Mouse (Mus musculus): ENCODE measurements around the gene Arhgef40. TPM values are rescaled to one million over a fixed set of nuclear protein-coding genes. Genes with fewer than 3 reads are reported as not detected.

The Arhgef40 gene
- polyA plus RNA-seq, 1 experiment from 2014 or later: 19.7 TPM

- Histone ChIP-seq H3K4me1 (replicated peaks) (peaks cover 87% of the 10 kb centered on the region), H3K4me2 (peak overlapping the region; percentile 88), H3K36me3 (peaks cover 5% of the 10 kb centered on the region; the same call in 1 of the 2 replicates), H3K27ac (peak overlapping the region; percentile 97), H3K4me3 (replicated peaks) (peak overlapping the region; percentile 77), H3K27me3 (no peaks in the 10 kb centered on the region), H3K9me3 (replicated peaks) (no peaks in the 10 kb centered on the region), H3K9ac (peak overlapping the region; percentile 92)
- ATAC-seq (ENCODE audit: low read depth): peak; percentile 80
- under 1% methylated on average over 73 of the region's 74 CpGs for WGBS (ENCODE audit: insufficient replicate concordance)
- DNase-seq: peak; percentile 94
These were observed 35.2 kb downstream of the Arhgef40 start for GRCm38 (mm10) chr14:52019590-52020340.

- H3K27me3 ChIP-seq: no peaks in the 10 kb centered on the region
- 15% methylated on average over 15 of the region's 15 CpGs for WGBS (ENCODE audit: insufficient replicate concordance)
- H3K4me3 ChIP-seq (replicated peaks): peak within 1 kb of the TSS; percentile 77
- peaks cover 87% of the 10 kb centered on the region for H3K4me1 ChIP-seq (replicated peaks)
- H3K4me2 ChIP-seq: peak within 1 kb of the TSS; percentile 88
- DNase-seq (peak; percentile 78), ATAC-seq (ENCODE audit: low read depth) (peak; percentile 74)
- peaks cover 5% of the 10 kb centered on the region; the same call in 1 of the 2 replicates for H3K36me3 ChIP-seq
- H3K9me3 ChIP-seq (replicated peaks): no peaks in the 10 kb centered on the region
- peak within 1 kb of the TSS; percentile 97 for H3K27ac ChIP-seq
- H3K9ac ChIP-seq: peak within 1 kb of the TSS; percentile 92
These were observed 36.1 kb downstream of the Arhgef40 start, which contains the start of gene Zfp219 for GRCm38 (mm10) chr14:52020486-52021137. Gene Zfp219, minus strand, starts transcription at chr14:52020733.

- Histone ChIP-seq H3K27ac (peak overlapping the region; percentile 97), H3K4me1 (replicated peaks) (peaks cover 83% of the 10 kb centered on the region), H3K4me2 (peak overlapping the region; percentile 88), H3K9me3 (replicated peaks) (no peaks in the 10 kb centered on the region), H3K4me3 (replicated peaks) (peak overlapping the region; percentile 77), H3K9ac (peak overlapping the region; percentile 92), H3K36me3 (peaks cover 5% of the 10 kb centered on the region; the same call in 1 of the 2 replicates), H3K27me3 (no peaks in the 10 kb centered on the region)
- ATAC-seq (ENCODE audit: low read depth): no peak
- no peak for DNase-seq
- WGBS (ENCODE audit: insufficient replicate concordance): 67% methylated on average over 4 of the region's 4 CpGs
These were observed 36.6 kb downstream of the Arhgef40 start for GRCm38 (mm10) chr14:52021138-52021529.

- DNase-seq: no peak
- no peaks in the 10 kb centered on the region for H3K27me3 ChIP-seq
- no peaks in the 10 kb centered on the region for H3K9me3 ChIP-seq (replicated peaks)
- WGBS (ENCODE audit: insufficient replicate concordance): 48% methylated on average over 8 of the region's 8 CpGs
- H3K4me2 ChIP-seq: peak overlapping the region; percentile 88
- peak overlapping the region; percentile 92 for H3K9ac ChIP-seq
- H3K4me3 ChIP-seq (replicated peaks): peak overlapping the region; percentile 77; the same call in 1 of the 2 replicates
- peaks cover 5% of the 10 kb centered on the region; the same call in 1 of the 2 replicates for H3K36me3 ChIP-seq
- ATAC-seq (ENCODE audit: low read depth): peak; percentile 4; the same call in 1 of the 2 replicates
- peaks cover 78% of the 10 kb centered on the region for H3K4me1 ChIP-seq (replicated peaks)
- H3K27ac ChIP-seq: peak overlapping the region; percentile 97
These were observed 37.2 kb downstream of the Arhgef40 start for GRCm38 (mm10) chr14:52021568-52022212.

GRCm38 (mm10) chr14:52022244-52022708 is 37.8 kb downstream of the Arhgef40 start:
- H3K4me1 ChIP-seq (replicated peaks): peaks cover 72% of the 10 kb centered on the region
- DNase-seq (no peak), ATAC-seq (ENCODE audit: low read depth) (no peak)
- no peaks in the 10 kb centered on the region for H3K9me3 ChIP-seq (replicated peaks)
- peak overlapping the region; percentile 92 for H3K9ac ChIP-seq
- H3K27me3 ChIP-seq: no peaks in the 10 kb centered on the region
- peaks cover 5% of the 10 kb centered on the region; the same call in 1 of the 2 replicates for H3K36me3 ChIP-seq
- peak overlapping the region; percentile 97 for H3K27ac ChIP-seq
- H3K4me2 ChIP-seq: peak overlapping the region; percentile 88
- peak overlapping the region; percentile 34 for H3K4me3 ChIP-seq (replicated peaks)
- 61% methylated on average over 3 of the region's 3 CpGs for WGBS (ENCODE audit: insufficient replicate concordance)

- DNase-seq: peak; percentile 76
- peak overlapping the region; percentile 97 for H3K27ac ChIP-seq
- H3K9me3 ChIP-seq (replicated peaks): no peaks in the 10 kb centered on the region
- H3K36me3 ChIP-seq: peaks cover 5% of the 10 kb centered on the region; the same call in 1 of the 2 replicates
- peak overlapping the region; percentile 34 for H3K4me3 ChIP-seq (replicated peaks)
- 7% methylated on average over 23 of the region's 23 CpGs for WGBS (ENCODE audit: insufficient replicate concordance)
- ATAC-seq (ENCODE audit: low read depth): peak; percentile 29
- peak overlapping the region; percentile 88 for H3K4me2 ChIP-seq
- peaks cover 66% of the 10 kb centered on the region for H3K4me1 ChIP-seq (replicated peaks)
- peak overlapping the region; percentile 92 for H3K9ac ChIP-seq
- H3K27me3 ChIP-seq: no peaks in the 10 kb centered on the region
These were observed 38.4 kb downstream of the Arhgef40 start for GRCm38 (mm10) chr14:52022709-52023459.

- 42% methylated on average over 2 of the region's 2 CpGs for WGBS (ENCODE audit: insufficient replicate concordance)
- Histone ChIP-seq H3K36me3 (no peaks in the 10 kb centered on the region), H3K27me3 (no peaks in the 10 kb centered on the region), H3K4me3 (replicated peaks) (peak overlapping the region; percentile 17; the same call in 1 of the 2 replicates), H3K9ac (0 out of 2 replicates have a peak overlapping the region, but pooled peaks have one; percentile 92), H3K4me1 (replicated peaks) (peaks cover 54% of the 10 kb centered on the region), H3K27ac (peak overlapping the region; percentile 97), H3K4me2 (peak overlapping the region; percentile 88), H3K9me3 (replicated peaks) (no peaks in the 10 kb centered on the region)
- DNase-seq (no peak), ATAC-seq (ENCODE audit: low read depth) (peak; percentile 24; the same call in 1 of the 2 replicates)
These were observed 39.6 kb downstream of the Arhgef40 start for GRCm38 (mm10) chr14:52024133-52024532.

GRCm38 (mm10) chr14:52026342-52026741 is 41.8 kb downstream of the Arhgef40 start:
- Histone ChIP-seq H3K27ac (no peak overlapping the region), H3K9ac (no peak overlapping the region), H3K4me1 (replicated peaks) (peaks cover 44% of the 10 kb centered on the region), H3K36me3 (no peaks in the 10 kb centered on the region), H3K4me3 (replicated peaks) (no peak overlapping the region), H3K4me2 (no peak overlapping the region), H3K9me3 (replicated peaks) (no peaks in the 10 kb centered on the region), H3K27me3 (no peaks in the 10 kb centered on the region)
- DNase-seq (no peak), ATAC-seq (ENCODE audit: low read depth) (no peak)
- WGBS (ENCODE audit: insufficient replicate concordance): 73% methylated on average over 4 of the region's 4 CpGs

GRCm38 (mm10) chr14:52035926-52036325 is 51.4 kb downstream of the Arhgef40 start:
- Histone ChIP-seq H3K4me2 (no peak overlapping the region), H3K9ac (no peak overlapping the region), H3K9me3 (replicated peaks) (no peaks in the 10 kb centered on the region), H3K36me3 (no peaks in the 10 kb centered on the region), H3K27me3 (no peaks in the 10 kb centered on the region; the same call in 1 of the 2 replicates), H3K4me1 (replicated peaks) (no peaks in the 10 kb centered on the region), H3K4me3 (replicated peaks) (no peak overlapping the region), H3K27ac (no peak overlapping the region)
- 62% methylated on average over 6 of the region's 6 CpGs for WGBS (ENCODE audit: insufficient replicate concordance)
- ATAC-seq (ENCODE audit: low read depth) (peak; percentile 18; the same call in 1 of the 2 replicates), DNase-seq (no peak)

- H3K4me3 ChIP-seq (replicated peaks): no peak overlapping the region
- H3K4me1 ChIP-seq (replicated peaks): no peaks in the 10 kb centered on the region
- 64% methylated on average over 5 of the region's 5 CpGs for WGBS (ENCODE audit: insufficient replicate concordance)
These were observed 54.8 kb downstream of the Arhgef40 start for GRCm38 (mm10) chr14:52039332-52039731.

More at GRCm38 (mm10) chr14:52039332-52039731, 54.8 kb downstream of the Arhgef40 start:
- Histone ChIP-seq H3K4me2 (no peak overlapping the region), H3K27ac (no peak overlapping the region), H3K9me3 (replicated peaks) (no peaks in the 10 kb centered on the region), H3K9ac (no peak overlapping the region), H3K27me3 (no peaks in the 10 kb centered on the region; the same call in 1 of the 2 replicates), H3K36me3 (no peaks in the 10 kb centered on the region)
- DNase-seq (no peak), ATAC-seq (ENCODE audit: low read depth) (no peak)
